Mouse (Mus musculus): ENCODE results near the gene Cfap58.

DNA sequence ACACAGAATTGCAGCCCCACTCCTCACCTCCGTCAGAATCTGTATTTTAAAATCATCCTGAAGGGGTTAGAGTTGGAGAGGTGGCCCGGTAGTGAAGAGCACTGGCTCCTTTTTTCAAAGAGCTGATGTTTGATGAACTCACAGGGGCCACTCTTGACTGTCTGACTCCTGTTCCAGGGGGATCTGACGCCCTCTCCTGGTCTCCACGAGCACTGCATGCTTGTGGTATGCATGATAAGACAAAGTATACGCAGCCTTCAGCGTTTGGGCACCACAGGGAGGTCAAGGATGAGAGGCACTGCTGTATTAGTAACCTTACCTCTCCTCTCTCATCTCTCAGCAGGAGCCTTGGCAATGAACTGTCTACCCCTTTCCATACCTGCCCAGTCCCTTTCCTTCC lies 37.5 kb upstream of the Cfap58 start:
- TF ChIP-seq CTCF (IDR thresholded peaks at IDR 0.05; ENCODE audit: control insufficient read depth, insufficient read depth, low read length) (peak; percentile 52; the same call in 1 of the 2 replicates), POLR2A (IDR thresholded peaks at IDR 0.05; ENCODE audit: borderline replicate concordance, control insufficient read depth, low read depth, low read length) (no peak)
